Comparison of ENCODE assay signal across 9 mouse cellular contexts in the genomic region with DNA sequence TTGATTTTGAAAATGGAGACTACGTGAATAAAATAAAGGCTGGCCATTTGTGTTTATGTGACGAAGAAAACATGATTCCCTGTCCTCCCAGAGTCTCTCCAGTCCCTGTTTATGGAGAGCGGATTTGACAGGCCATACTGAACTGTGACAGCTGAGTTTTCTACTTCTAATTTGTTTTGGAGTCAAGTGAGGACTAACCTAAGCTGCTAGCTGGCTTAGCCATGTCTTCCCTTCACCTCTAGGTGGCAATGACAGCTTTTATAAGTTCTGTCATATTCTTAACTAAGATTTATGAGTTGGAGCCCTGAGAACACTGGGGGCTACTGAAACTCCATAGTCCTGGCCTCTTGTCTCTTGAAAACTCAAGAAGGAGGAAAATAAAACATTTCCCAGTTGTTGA. TPM values are rescaled to one million over a fixed set of nuclear protein-coding genes. Genes with fewer than 3 reads are reported as not detected.
A peak's percentile ranks its signal among the peaks of the same experiment; 100 is the strongest.
DNase-seq lines count a peak whose midpoint lies in the region; ATAC-seq and TF ChIP-seq lines count a peak whose summit lies in the region.
"Had no signal": no experiment of that assay in that cellular context is flagged by ENCODE, and none has a peak within 500 bp of the region (broad histone marks: within the 10 kb centered on the region; RNA-seq: fewer than 3 reads in every experiment).

No protein-coding gene starts in this region.

- 0 out of 2 replicates have a peak, but pooled peaks have one; percentile 19 for TF ChIP-seq CTCF in E14TG2a.4 (conservative IDR thresholded peaks at IDR 0.05; ENCODE audit: low read length)

- ATAC-seq in megakaryocyte-erythroid progenitor cell, adult 5-6 weeks (replicated peaks; ENCODE audit: low FRiP score, low TSS enrichment, poor library complexity, severe bottlenecking), result no peak
- no peak for ATAC-seq in midbrain, embryonic 11.5 days (ENCODE audit: low FRiP score)

- H3K27me3 ChIP-seq in E14TG2a.4 (ENCODE audit: insufficient read depth, low read length), result no peaks in the 10 kb centered on the region
- H3K27me3 ChIP-seq in midbrain, embryonic 11.5 days (ENCODE audit: control insufficient read depth, insufficient read depth, low read length), result no peaks in the 10 kb centered on the region

- intact Hi-C loops in left cerebral cortex, postnatal 36 days (cut with DNase I), result loop anchor here (2.0 kb wide), 1 partner anchor 213 kb away; a partner anchor contains a TSS

- no peak overlapping the region for H3K4me3 ChIP-seq in E14TG2a.4 (replicated peaks; ENCODE audit: low read length)
- H3K4me3 ChIP-seq in midbrain, embryonic 11.5 days (ENCODE audit: low read depth, low read length), result no peak overlapping the region

- WGBS in midbrain, embryonic 11.5 days, result 84% methylated on average over 3 of the region's 3 CpGs

- H3K9ac ChIP-seq in midbrain, embryonic 11.5 days (ENCODE audit: low read length), result no peak overlapping the region

- H3K36me3 ChIP-seq in E14TG2a.4 (ENCODE audit: insufficient read depth, low read length), result peaks cover 15% of the 10 kb centered on the region; the same call in 1 of the 2 replicates
- no peaks in the 10 kb centered on the region; the same call in 1 of the 2 replicates for H3K36me3 ChIP-seq in midbrain, embryonic 11.5 days (ENCODE audit: control insufficient read depth, insufficient read depth, low read length)

- no peaks in the 10 kb centered on the region for H3K9me3 ChIP-seq in E14TG2a.4 (ENCODE audit: low read length)
- H3K9me3 ChIP-seq in midbrain, embryonic 11.5 days (ENCODE audit: control insufficient read depth, low read length), result no peaks in the 10 kb centered on the region

- no peak overlapping the region for H3K27ac ChIP-seq in midbrain, embryonic 11.5 days (ENCODE audit: low read depth, low read length)

- DNase-seq in embryo, embryonic 10 days (ENCODE audit: low spot score), result peak; percentile 16
- no peak for DNase-seq in embryo, embryonic 9.5 days (ENCODE audit: extremely low spot score)
- peak; percentile 28 for DNase-seq in left cerebral cortex, adult 11 months (ENCODE audit: low spot score)
- DNase-seq in left cerebral cortex, postnatal 36 days (ENCODE audit: low spot score in 2 of 2), result no peak
- peak; percentile 56 for DNase-seq in lung, postnatal 36 days
- DNase-seq in midbrain, embryonic 11.5 days (ENCODE audit: low spot score, missing footprints), result no peak
- DNase-seq: cerebellum, adult 9-11 months had no signal

- no peaks in the 10 kb centered on the region for H3K4me1 ChIP-seq in E14TG2a.4 (replicated peaks; ENCODE audit: low read depth, low read length)
- H3K4me1 ChIP-seq in midbrain, embryonic 11.5 days (ENCODE audit: control insufficient read depth, insufficient read depth, low read length), result peaks cover 2% of the 10 kb centered on the region; the same call in 1 of the 2 replicates

- H3K4me2 ChIP-seq in midbrain, embryonic 11.5 days, result no peak overlapping the region

RNA-seq across cellular contexts. Expression of a gene that starts 41.1 kb away (rescaled TPM):
- total RNA-seq in left cerebral cortex, postnatal 36 days (2021), result 10 to 100 TPM; 39.5 to 49.1 TPM
- total RNA-seq in megakaryocyte-erythroid progenitor cell, adult 5-6 weeks (2014; fragmentation: Nextera tagmentation), result 31.2 and 32.1 TPM in 2 replicates
- 23.2 and 27.6 TPM in 2 replicates for total RNA-seq in megakaryocyte-erythroid progenitor cell, adult 5-6 weeks (2017)
- 15.7 and 18.7 TPM in 2 replicates for polyA plus RNA-seq in midbrain, embryonic 11.5 days (2014; fragmentation: Nextera tagmentation; extraction: Ambion mirVana)

RNA-seq across cellular contexts. Expression of a gene that starts 41.2 kb away (rescaled TPM):
- 10 to 100 TPM; 49.1 to 49.2 TPM for total RNA-seq in left cerebral cortex, postnatal 36 days (2021)
- 61.2 and 68.7 TPM in 2 replicates for total RNA-seq in megakaryocyte-erythroid progenitor cell, adult 5-6 weeks (2014; fragmentation: Nextera tagmentation)
- 75.0 and 82.7 TPM in 2 replicates for total RNA-seq in megakaryocyte-erythroid progenitor cell, adult 5-6 weeks (2017)
- 105 and 113 TPM in 2 replicates for polyA plus RNA-seq in midbrain, embryonic 11.5 days (2014; fragmentation: Nextera tagmentation; extraction: Ambion mirVana)

Comparison
In these comparisons a context has a peak if more than half of its experiments do, and no peak if none do; other contexts are left out.
1. DNase-seq: peak in embryo, embryonic 10 days (single experiment), left cerebral cortex, adult 11 months (single experiment) and lung, postnatal 36 days (single experiment); none in embryo, embryonic 9.5 days (single experiment), left cerebral cortex, postnatal 36 days (0 of 2) and midbrain, embryonic 11.5 days (single experiment).